ENCODE assay signal across 19 mouse cellular contexts in genomic region chr9:121279216-121279615, GRCm38 (mm10).
"Had no signal": no experiment of that assay in that cellular context is flagged by ENCODE, and none has a peak within 500 bp of the region (broad histone marks: within the 10 kb centered on the region; RNA-seq: fewer than 3 reads in every experiment).

No protein-coding gene starts in this region.

- H3K4me3 ChIP-seq: midbrain, embryonic 12.5 days; myocyte; neural tube, embryonic 13.5 days; neural tube, embryonic 15.5 days; stomach, embryonic 15.5 days had no signal

- DNase-seq: lung, adult 18-20 months; lung, embryonic 14.5 days; lung, postnatal 10 days; lung, postnatal 4 days; midbrain, embryonic 14.5 days; retina, postnatal 1 day; right cerebral cortex, adult 18-20 months; right cerebral cortex, postnatal 25 days; thymus, adult 18-20 months; thymus, postnatal 14 days; thymus, postnatal 36 days had no signal

- H3K9me3 ChIP-seq: neural tube, embryonic 15.5 days; stomach, embryonic 15.5 days had no signal

- H3K27me3 ChIP-seq: midbrain, embryonic 12.5 days; neural tube, embryonic 13.5 days; neural tube, embryonic 15.5 days; stomach, embryonic 15.5 days had no signal

- H3K36me3 ChIP-seq: neural tube, embryonic 15.5 days; stomach, embryonic 15.5 days had no signal

- H3K27ac ChIP-seq: liver, embryonic 14.5 days; midbrain, embryonic 10.5 days; midbrain, embryonic 12.5 days; neural tube, embryonic 13.5 days; neural tube, embryonic 15.5 days; stomach, embryonic 15.5 days; stomach, postnatal 0 days had no signal
